Mouse (Mus musculus) limb, embryonic 14.5 days (tissue): Measurements from ENCODE around the gene Tmem208. TPM values are rescaled to one million over a fixed set of nuclear protein-coding genes. Genes with fewer than 3 reads are reported as not detected.

Experiments
- ATAC-seq: fragments of 200-750 bp; cut with Nextera tagmentation; 2 replicates; pipeline ENCODE4 v1.8.0; 2017; ENCODE audit warnings: low read depth, moderate number of reproducible peaks, moderate TSS enrichment; ENCODE audit not compliant: low FRiP score
- DNase-seq: peaks from one replicate; pipeline ENCODE4 v3.0.0-alpha.2; 2015; ENCODE audit warnings: low spot score
- H3K27ac ChIP-seq: fragments of 300-500 bp; sonication (generic); replicated peaks from 2 replicates; pipeline ENCODE4 v1.5.1; 2014; ENCODE audit warnings: low read depth, mild to moderate bottlenecking, low read length, moderate library complexity, mixed read lengths
- H3K27me3 ChIP-seq: fragments of 300-500 bp; sonication (generic); 2 replicates; pipeline ENCODE4 v1.6.1; 2014; ENCODE audit warnings: low read length, mixed read lengths; ENCODE audit not compliant: control insufficient read depth, insufficient read depth
- H3K36me3 ChIP-seq: fragments of 300-500 bp; sonication (generic); 2 replicates; pipeline ENCODE4 v1.6.1; 2014; ENCODE audit warnings: mild to moderate bottlenecking, low read length, moderate library complexity, mixed read lengths; ENCODE audit not compliant: control insufficient read depth, insufficient read depth
- H3K4me1 ChIP-seq: fragments of 300-500 bp; sonication (generic); 2 replicates; pipeline ENCODE4 v1.6.1; 2014; ENCODE audit warnings: antibody characterized with exemption, low read length, mixed read lengths; ENCODE audit not compliant: control insufficient read depth, insufficient read depth
- H3K4me2 ChIP-seq: fragments of 300-500 bp; sonication (generic); replicated peaks from 2 replicates; pipeline ENCODE4 v1.6.1; 2014; ENCODE audit warnings: low read depth, mild to moderate bottlenecking, low read length, moderate library complexity; ENCODE audit not compliant: severe bottlenecking
- H3K4me3 ChIP-seq: fragments of 300-500 bp; sonication (generic); replicated peaks from 2 replicates; pipeline ENCODE4 v1.5.1; 2014; ENCODE audit warnings: low read length
- H3K9ac ChIP-seq: fragments of 300-500 bp; sonication (generic); 2 replicates; pipeline ENCODE4 v1.6.1; 2014; ENCODE audit warnings: mild to moderate bottlenecking, low read depth, low read length, moderate library complexity; ENCODE audit not compliant: severe bottlenecking
- H3K9me3 ChIP-seq: fragments of 300-500 bp; sonication (generic); 2 replicates; pipeline ENCODE4 v1.6.1; 2016; ENCODE audit warnings: low read length; ENCODE audit not compliant: control insufficient read depth
- POLR2A ChIP-seq: fragments of 200-500 bp; IDR thresholded peaks from 2 replicates; pipeline ENCODE4 v1.8.0; 2012; ENCODE audit warnings: inconsistent platforms, mild to moderate bottlenecking, moderate library complexity, borderline replicate concordance; ENCODE audit not compliant: insufficient read depth, insufficient read length; ENCODE audit errors: extremely low read depth
- WGBS: fragments of 180-500 bp; shearing (Covaris S2); extraction: QIAGEN DNeasy Blood & Tissue Kit; methylation state at CpG from one replicate; pipeline ENCODE4 v1.1.7; 2014; 5-methylcytosine and 5-hydroxymethylcytosine counted together
- polyA plus RNA-seq, 2 experiments: library from polyadenylated mRNA; depleted of rRNA in 1 of 2; stranded (reverse) in 1 of 2; unstranded in 1 of 2; fragments of >200 nt; fragmentation: Nextera tagmentation in 1 of 2; extraction: Ambion mirVana in 1 of 2; gene quantifications; 2 replicates each; pipeline versions ENCODE4 v1.2.1 to v1.2.3; 2012 to 2014

Gene Tmem208
- polyA plus RNA-seq, 2 experiments: 126 to 135 TPM

DNA sequence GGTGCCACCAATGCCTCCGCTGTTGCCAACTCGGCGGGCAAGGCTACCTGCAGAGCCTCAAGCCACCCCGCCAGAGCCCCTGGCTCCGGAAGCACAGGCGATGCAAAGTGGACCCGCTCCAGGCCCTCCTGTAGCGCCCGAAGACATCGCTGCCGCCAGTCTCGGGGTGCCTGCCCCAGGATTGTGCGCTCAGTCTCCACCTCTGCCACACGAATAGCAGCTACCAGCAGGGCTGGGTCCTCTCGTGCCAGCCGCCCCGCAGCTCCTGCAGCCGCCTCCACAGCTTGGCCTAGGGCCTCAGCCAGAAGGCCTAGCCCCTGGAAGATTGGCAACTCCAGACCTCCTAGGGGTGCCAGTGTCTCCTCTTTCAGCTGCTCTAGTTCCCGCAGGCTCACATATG, 32.7 kb upstream of the Tmem208 start:
- H3K4me2 ChIP-seq: no peak overlapping the region
- no peak overlapping the region for H3K27ac ChIP-seq
- DNase-seq (no peak), ATAC-seq (no peak)
- H3K36me3 ChIP-seq: no peaks in the 10 kb centered on the region
- H3K4me3 ChIP-seq: no peak overlapping the region
- H3K9ac ChIP-seq: no peak overlapping the region
- WGBS: 65% methylated on average over 11 of the region's 19 CpGs
- H3K9me3 ChIP-seq: no peaks in the 10 kb centered on the region
- TF ChIP-seq POLR2A: no peak
- peaks cover 26% of the 10 kb centered on the region for H3K4me1 ChIP-seq
- H3K27me3 ChIP-seq: peaks cover 12% of the 10 kb centered on the region

DNA sequence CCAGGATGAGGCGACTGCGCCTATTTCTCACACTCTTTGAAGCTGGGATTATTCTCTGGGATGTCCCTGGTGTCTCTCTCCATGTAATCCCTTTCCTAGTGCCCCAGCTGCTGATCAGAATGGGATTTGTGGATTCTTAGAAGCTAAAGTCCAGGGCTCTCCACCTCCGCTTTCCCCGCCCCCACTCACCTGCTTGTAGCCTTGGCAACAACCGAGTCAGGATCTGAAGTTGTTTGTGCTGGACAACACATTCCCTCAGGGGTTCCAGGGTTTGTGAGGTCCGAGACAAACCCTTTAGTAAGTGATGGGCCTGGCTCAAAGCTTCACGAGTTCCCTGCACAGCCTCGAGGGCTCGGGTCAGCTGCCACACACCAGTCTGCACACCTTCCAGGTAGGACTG, 31.4 kb upstream of the Tmem208 start:
- Histone ChIP-seq H3K36me3 (peaks cover 9% of the 10 kb centered on the region), H3K27me3 (peaks cover 11% of the 10 kb centered on the region), H3K9me3 (no peaks in the 10 kb centered on the region), H3K4me1 (peaks cover 26% of the 10 kb centered on the region), H3K9ac (no peak overlapping the region), H3K27ac (no peak overlapping the region), H3K4me2 (no peak overlapping the region), H3K4me3 (no peak overlapping the region)
- WGBS: 70% methylated on average over 9 of the region's 9 CpGs
- no peak for TF ChIP-seq POLR2A
- no peak for ATAC-seq
- DNase-seq: no peak

DNA sequence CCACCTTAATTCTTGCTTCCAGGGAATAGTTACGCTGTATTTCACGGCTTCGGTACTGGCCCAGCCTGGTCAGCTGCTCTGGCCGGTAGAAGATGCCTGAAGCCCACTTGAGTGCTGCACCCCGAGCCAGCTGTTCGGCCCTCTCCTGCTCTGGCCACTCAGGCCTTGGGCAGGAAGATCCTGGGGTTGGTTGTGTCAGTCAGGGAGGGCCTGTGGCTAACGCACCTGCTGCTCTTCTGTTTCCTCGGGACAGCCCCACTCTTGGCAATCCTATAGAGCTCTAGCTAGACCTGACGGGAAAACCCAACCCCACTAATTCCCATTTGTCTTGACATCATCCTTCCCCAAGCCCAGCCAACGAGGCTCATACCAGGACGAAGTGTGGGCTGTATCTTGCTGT, 30.9 kb upstream of the Tmem208 start:
- H3K27me3 ChIP-seq: peaks cover 6% of the 10 kb centered on the region
- no peaks in the 10 kb centered on the region for H3K9me3 ChIP-seq
- TF ChIP-seq POLR2A: no peak
- ATAC-seq (no peak), DNase-seq (no peak)
- H3K27ac ChIP-seq: no peak overlapping the region
- H3K4me1 ChIP-seq: peaks cover 21% of the 10 kb centered on the region
- no peak overlapping the region for H3K4me3 ChIP-seq
- no peak overlapping the region for H3K9ac ChIP-seq
- WGBS: 62% methylated on average over 11 of the region's 11 CpGs
- H3K36me3 ChIP-seq: peaks cover 14% of the 10 kb centered on the region
- H3K4me2 ChIP-seq: no peak overlapping the region

DNA sequence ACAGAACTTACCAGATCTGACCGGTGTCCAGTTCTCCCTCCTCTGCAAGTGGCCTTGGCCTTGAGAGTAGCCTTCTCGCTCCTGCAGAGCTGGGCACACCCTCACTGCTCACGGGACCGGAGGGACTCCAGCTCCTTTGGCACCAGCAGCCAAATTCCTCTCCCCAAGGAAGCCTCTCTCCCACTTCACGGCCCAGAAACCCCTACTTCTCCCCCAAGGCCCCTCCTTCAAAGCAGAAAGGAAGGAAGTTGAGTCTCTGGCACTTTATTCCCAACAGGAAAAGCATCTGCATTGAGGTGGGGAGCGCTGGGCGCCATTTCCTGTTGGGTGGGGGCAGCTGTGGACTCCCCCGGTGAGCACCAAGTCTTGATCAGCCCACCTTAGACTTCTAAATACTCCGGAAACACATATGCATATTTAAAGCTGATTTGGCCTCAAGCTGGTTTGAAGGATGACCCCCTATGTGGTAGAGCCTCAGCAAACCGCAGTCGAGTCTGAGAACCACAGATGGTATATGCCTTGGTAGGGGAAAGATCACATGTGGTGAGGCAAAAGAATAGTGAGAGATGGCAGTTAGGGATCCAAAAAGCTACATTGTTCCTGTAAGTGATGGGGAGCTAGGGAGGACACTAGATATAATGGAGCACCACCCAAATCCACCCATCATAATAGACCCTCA, 30.1 kb upstream of the Tmem208 start, which contains the start of gene Exoc3l:
Gene Exoc3l (minus strand): TSS at position 207 of the 679 bp plus-strand sequence.
- Histone ChIP-seq H3K4me2 (peak within 1 kb of the TSS; percentile 91), H3K9me3 (no peaks in the 10 kb centered on the region), H3K4me3 (peak within 1 kb of the TSS; percentile 91), H3K27me3 (no peaks in the 10 kb centered on the region), H3K36me3 (peaks cover 21% of the 10 kb centered on the region), H3K27ac (no peak within 1 kb of the TSS), H3K4me1 (peaks cover 15% of the 10 kb centered on the region), H3K9ac (0 out of 2 replicates have a peak within 1 kb of the TSS, but pooled peaks have one; percentile 83)
- DNase-seq (no peak), ATAC-seq (no peak)
- WGBS: 61% methylated on average over 11 of the region's 11 CpGs
- TF ChIP-seq POLR2A: no peak

DNA sequence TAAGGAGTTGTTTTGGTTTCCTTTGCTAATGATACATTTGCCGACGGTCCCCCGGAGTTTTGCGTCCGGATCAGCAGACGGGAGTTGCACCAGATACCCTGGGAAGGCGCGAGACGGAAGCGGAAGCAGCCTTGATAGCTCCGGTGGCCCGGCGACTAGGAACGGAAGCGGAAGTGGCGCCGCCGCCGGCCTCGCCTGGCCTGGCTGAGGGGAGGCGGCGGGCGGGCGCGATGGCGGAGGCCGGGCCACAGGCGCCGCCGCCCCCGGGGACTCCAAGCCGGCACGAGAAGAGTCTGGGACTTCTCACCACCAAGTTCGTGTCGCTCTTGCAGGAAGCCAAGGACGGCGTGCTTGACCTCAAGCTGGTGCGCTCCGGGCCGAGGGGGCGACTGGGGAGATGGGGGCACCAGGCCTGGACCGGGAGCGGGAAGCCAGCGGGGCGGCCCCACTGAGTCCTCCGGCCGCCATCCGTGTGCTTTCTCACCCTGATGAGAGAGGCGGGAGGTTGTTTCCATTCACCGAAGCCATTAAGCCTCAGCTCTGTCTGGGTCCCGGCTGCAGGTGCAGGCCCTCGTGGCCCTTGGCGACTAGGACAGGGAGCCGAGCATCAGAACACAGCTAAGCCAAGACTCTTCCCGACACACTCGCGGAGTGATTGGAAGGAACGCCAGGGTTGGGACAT, 28.5 kb upstream of the Tmem208 start, which contains the start of gene E2f4:
Gene E2f4 (plus strand): TSS at position 153 of the 682 bp plus-strand sequence.
- Histone ChIP-seq H3K36me3 (peaks cover 37% of the 10 kb centered on the region), H3K4me3 (peak within 1 kb of the TSS; percentile 91), H3K27ac (0 out of 2 replicates have a peak within 1 kb of the TSS, but pooled peaks have one; percentile 55), H3K4me2 (peak within 1 kb of the TSS; percentile 91), H3K4me1 (peaks cover 15% of the 10 kb centered on the region), H3K9me3 (no peaks in the 10 kb centered on the region), H3K9ac (peak within 1 kb of the TSS; percentile 83), H3K27me3 (no peaks in the 10 kb centered on the region)
- WGBS: under 1% methylated on average over 52 of the region's 58 CpGs
- peak; percentile 92 for DNase-seq
- peak; percentile 92 for ATAC-seq
- 0 out of 2 replicates have a peak, but pooled peaks have one; percentile 49 for TF ChIP-seq POLR2A
